Mouse (Mus musculus): ENCODE results near the gene Dclk2.

GRCm38 (mm10) chr3:86799041-86799440 lies 121.6 kb downstream of the Dclk2 start:
- TF ChIP-seq CTCF (IDR thresholded peaks at IDR 0.05; ENCODE audit: borderline replicate concordance, insufficient read depth, low read length) (no peak), POLR2A (IDR thresholded peaks at IDR 0.05; ENCODE audit: low read depth, low read length) (no peak)
